ENCODE assay signal across 8 mouse cellular contexts in genomic region chr2:162814205-162814604, GRCm38 (mm10).
DNase-seq lines count a peak whose midpoint lies in the region; ATAC-seq and TF ChIP-seq lines count a peak whose summit lies in the region.

No protein-coding gene starts in this region.

- H3K4me1 ChIP-seq in lung, embryonic 14.5 days (ENCODE audit: insufficient read depth): no peaks in the 10 kb centered on the region

- peak; percentile 36; the same call in 1 of the 2 replicates for TF ChIP-seq CTCF in lung, embryonic 14.5 days (IDR thresholded peaks at IDR 0.05; ENCODE audit: low read depth)

- intact Hi-C loops in left cerebral cortex, postnatal 10 days (cut with DNase I): no loop called here

- H3K4me3 ChIP-seq in lung, embryonic 14.5 days (ENCODE audit: low read depth, low read length): no peak overlapping the region

- peak; percentile 10 to 63 for DNase-seq in adrenal gland, adult (ENCODE audit: inconsistent age in 2 of 2, low spot score in 1 of 2)
- no peak for DNase-seq in adrenal gland, adult 18-20 months (ENCODE audit: low spot score in 2 of 2)
- peak; percentile 5 for DNase-seq in lung, embryonic 14.5 days
- no peak for DNase-seq in lung, postnatal 25 days (ENCODE audit: low spot score)
- peak; percentile 50 for DNase-seq in embryo, embryonic 10.5 days (ENCODE audit: low spot score)
- DNase-seq in left cerebral cortex, postnatal 10 days (ENCODE audit: extremely low spot score in 1 of 2, low spot score in 2 of 2): peak; percentile 5 to 35
- DNase-seq in testis, postnatal 14 days (ENCODE audit: low spot score): no peak
- no peak for DNase-seq in thymus, postnatal 0 days (ENCODE audit: low spot score)

- H3K36me3 ChIP-seq in lung, embryonic 14.5 days (ENCODE audit: insufficient read depth): no peaks in the 10 kb centered on the region

- no peaks in the 10 kb centered on the region for H3K27me3 ChIP-seq in lung, embryonic 14.5 days (ENCODE audit: insufficient read depth, low read length)

- no peak overlapping the region for H3K27ac ChIP-seq in lung, embryonic 14.5 days (ENCODE audit: low read depth)

- H3K4me2 ChIP-seq in lung, embryonic 14.5 days: no peak overlapping the region

- no peak overlapping the region for H3K9ac ChIP-seq in lung, embryonic 14.5 days

- no peaks in the 10 kb centered on the region for H3K9me3 ChIP-seq in lung, embryonic 14.5 days (ENCODE audit: low read depth, low read length)

- 45% methylated on average over 2 of the region's 2 CpGs for WGBS in lung, embryonic 14.5 days

- no peak; the same call in 1 of the 2 replicates for ATAC-seq in lung, embryonic 14.5 days (ENCODE audit: insufficient read depth)

Comparison
In these comparisons a context has a peak if more than half of its experiments do, and no peak if none do; other contexts are left out.
1. DNase-seq: peak in adrenal gland, adult (2 of 2), lung, embryonic 14.5 days (single experiment), embryo, embryonic 10.5 days (single experiment) and left cerebral cortex, postnatal 10 days (2 of 2); none in adrenal gland, adult 18-20 months (0 of 2), lung, postnatal 25 days (single experiment), testis, postnatal 14 days (single experiment) and thymus, postnatal 0 days (single experiment).